7 mouse cellular contexts compared by ENCODE assay signal in genomic region chr13:98262636-98263457, GRCm38 (mm10). TPM values are rescaled to one million over a fixed set of nuclear protein-coding genes. Genes with fewer than 3 reads are reported as not detected.
DNase-seq lines count a peak whose midpoint lies in the region; ATAC-seq and TF ChIP-seq lines count a peak whose summit lies in the region.

Utp15 (minus strand) TSS chr13:98263041.
Ankra2 (plus strand) TSS chr13:98263074.

- intact Hi-C loops in left cerebral cortex, postnatal 4 days (cut with DNase I), result no loop called here

- DNase-seq in adrenal gland, postnatal 10 days, result peak; percentile 99
- peak; percentile 99 for DNase-seq in embryonic facial prominence, embryonic 10.5 days (ENCODE audit: low spot score)
- DNase-seq in gonadal fat pad, adult 2 months (ENCODE audit: low read depth), result peak; percentile 77
- DNase-seq in left cerebral cortex, postnatal 4 days, result peak; percentile 98

- peak within 1 kb of the TSS; percentile 92 for H3K27ac ChIP-seq in embryonic facial prominence, embryonic 10.5 days (replicated peaks)
- H3K27ac ChIP-seq in intestine, postnatal 0 days (ENCODE audit: low read depth, low read length), result peak within 1 kb of the TSS; percentile 91
- peak within 1 kb of the TSS; percentile 88 for H3K27ac ChIP-seq in midbrain, embryonic 12.5 days (replicated peaks)
- H3K27ac ChIP-seq in small intestine, adult 2 months (ENCODE audit: insufficient read depth, low read depth, low read length), result peak within 1 kb of the TSS; percentile 91

- peak; percentile 73 for TF ChIP-seq POLR2A in small intestine, adult 2 months (IDR thresholded peaks at IDR 0.05; ENCODE audit: low read depth, low read length)

- H3K9ac ChIP-seq in intestine, postnatal 0 days (ENCODE audit: low read depth, low read length), result peak within 1 kb of the TSS; percentile 74
- peak within 1 kb of the TSS; percentile 86 for H3K9ac ChIP-seq in midbrain, embryonic 12.5 days (replicated peaks)

- peak; percentile 99 for ATAC-seq in intestine, postnatal 0 days
- peak; percentile 98 for ATAC-seq in midbrain, embryonic 12.5 days (ENCODE audit: low FRiP score, low read depth)

- peaks cover 23% of the 10 kb centered on the region for H3K4me1 ChIP-seq in embryonic facial prominence, embryonic 10.5 days
- H3K4me1 ChIP-seq in intestine, postnatal 0 days (replicated peaks; ENCODE audit: control insufficient read depth, insufficient read depth, low read length), result no peaks in the 10 kb centered on the region
- H3K4me1 ChIP-seq in midbrain, embryonic 12.5 days, result peaks cover 18% of the 10 kb centered on the region
- no peaks in the 10 kb centered on the region for H3K4me1 ChIP-seq in small intestine, adult 2 months (ENCODE audit: control insufficient read depth, insufficient read depth, insufficient read length, low read length)

- H3K9me3 ChIP-seq in embryonic facial prominence, embryonic 10.5 days, result no peaks in the 10 kb centered on the region
- H3K9me3 ChIP-seq in intestine, postnatal 0 days (ENCODE audit: control insufficient read depth), result no peaks in the 10 kb centered on the region
- no peaks in the 10 kb centered on the region for H3K9me3 ChIP-seq in midbrain, embryonic 12.5 days

- peaks cover 33% of the 10 kb centered on the region for H3K36me3 ChIP-seq in embryonic facial prominence, embryonic 10.5 days (replicated peaks)
- H3K36me3 ChIP-seq in intestine, postnatal 0 days (ENCODE audit: control insufficient read depth, insufficient read depth), result peaks cover 20% of the 10 kb centered on the region
- H3K36me3 ChIP-seq in midbrain, embryonic 12.5 days, result peaks cover 31% of the 10 kb centered on the region
- peaks cover 18% of the 10 kb centered on the region for H3K36me3 ChIP-seq in small intestine, adult 2 months (ENCODE audit: control insufficient read depth, insufficient read depth, low read length)

- peak within 1 kb of the TSS; percentile 96 for H3K4me3 ChIP-seq in embryonic facial prominence, embryonic 10.5 days
- peak within 1 kb of the TSS; percentile 60 for H3K4me3 ChIP-seq in intestine, postnatal 0 days (ENCODE audit: low read depth, low read length)
- peak within 1 kb of the TSS; percentile 86 for H3K4me3 ChIP-seq in midbrain, embryonic 12.5 days
- H3K4me3 ChIP-seq in small intestine, adult 2 months (ENCODE audit: low read depth, low read length), result peak within 1 kb of the TSS; percentile 96

- H3K27me3 ChIP-seq in embryonic facial prominence, embryonic 10.5 days (replicated peaks; ENCODE audit: low read depth, poor library complexity, severe bottlenecking), result no peaks in the 10 kb centered on the region
- no peaks in the 10 kb centered on the region for H3K27me3 ChIP-seq in intestine, postnatal 0 days (replicated peaks; ENCODE audit: control insufficient read depth, insufficient read depth, low read length)
- H3K27me3 ChIP-seq in midbrain, embryonic 12.5 days, result no peaks in the 10 kb centered on the region
- H3K27me3 ChIP-seq in small intestine, adult 2 months (ENCODE audit: control insufficient read depth, insufficient read depth, low read length), result no peaks in the 10 kb centered on the region

- peak within 1 kb of the TSS; percentile 94 for H3K4me2 ChIP-seq in intestine, postnatal 0 days (replicated peaks; ENCODE audit: low read depth)
- H3K4me2 ChIP-seq in midbrain, embryonic 12.5 days (replicated peaks), result peak within 1 kb of the TSS; percentile 73

- under 1% methylated on average over 71 of the region's 71 CpGs for WGBS in embryonic facial prominence, embryonic 10.5 days
- under 1% methylated on average over 71 of the region's 71 CpGs for WGBS in intestine, postnatal 0 days
- WGBS in midbrain, embryonic 12.5 days, result under 1% methylated on average over 70 of the region's 71 CpGs
- under 1% methylated on average over 71 of the region's 71 CpGs for WGBS in small intestine, adult 2 months

- no peak for TF ChIP-seq CTCF in intestine, postnatal 0 days (IDR thresholded peaks at IDR 0.05; ENCODE audit: low read depth)
- no peak for TF ChIP-seq CTCF in small intestine, adult 2 months (IDR thresholded peaks at IDR 0.05; ENCODE audit: extremely low read depth, insufficient read length, insufficient replicate concordance, low read depth, low read length)

RNA-seq across cellular contexts. Expression of gene Utp15, which starts in this region (rescaled TPM):
- total RNA-seq in adrenal gland, postnatal 10 days (2021), result 10 to 100 TPM; 16.4 TPM
- 52.6 and 55.2 TPM in 2 replicates for polyA plus RNA-seq in embryonic facial prominence, embryonic 10.5 days (2016; fragmentation: Nextera tagmentation; extraction: Ambion mirVana)
- 6.5 and 7.9 TPM in 2 replicates for polyA plus RNA-seq in gonadal fat pad, adult 2 months (2012; rRNA removed)
- polyA plus RNA-seq in intestine, postnatal 0 days (2015; fragmentation: Nextera tagmentation; extraction: Ambion mirVana), result 9.3 and 9.8 TPM in 2 replicates
- total RNA-seq in left cerebral cortex, postnatal 4 days (2021), result 10 to 100 TPM; 24.5 to 25.9 TPM
- polyA plus RNA-seq in midbrain, embryonic 12.5 days (2016; fragmentation: Nextera tagmentation; extraction: Ambion mirVana), result 38.8 and 39.9 TPM in 2 replicates
- 0.65 and 1.3 TPM in 2 replicates for polyA plus RNA-seq in small intestine, adult 2 months (2012; rRNA removed)

RNA-seq across cellular contexts. Expression of gene Ankra2, which starts in this region (rescaled TPM):
- 10 to 100 TPM; 22.7 to 26.9 TPM for total RNA-seq in adrenal gland, postnatal 10 days (2021)
- polyA plus RNA-seq in embryonic facial prominence, embryonic 10.5 days (2016; fragmentation: Nextera tagmentation; extraction: Ambion mirVana), result 15.6 and 16.1 TPM in 2 replicates
- polyA plus RNA-seq in gonadal fat pad, adult 2 months (2012; rRNA removed), result 14.7 and 16.4 TPM in 2 replicates
- polyA plus RNA-seq in intestine, postnatal 0 days (2015; fragmentation: Nextera tagmentation; extraction: Ambion mirVana), result 18.9 and 19.3 TPM in 2 replicates
- total RNA-seq in left cerebral cortex, postnatal 4 days (2021), result 10 to 100 TPM; 77.9 to 82.0 TPM
- 36.6 and 38.9 TPM in 2 replicates for polyA plus RNA-seq in midbrain, embryonic 12.5 days (2016; fragmentation: Nextera tagmentation; extraction: Ambion mirVana)
- 3.6 and 6.4 TPM in 2 replicates for polyA plus RNA-seq in small intestine, adult 2 months (2012; rRNA removed)

Comparison
In these comparisons a context has a peak if more than half of its experiments do, and no peak if none do; other contexts are left out.
1. Peak in every context shown above with its lines: DNase-seq, ATAC-seq, H3K4me3 ChIP-seq and H3K27ac ChIP-seq.